Mouse (Mus musculus): ENCODE results near the gene Fam81b. TPM values are rescaled to one million over a fixed set of nuclear protein-coding genes. Genes with fewer than 3 reads are reported as not detected.
A peak's percentile ranks its signal among the peaks of the same experiment; 100 is the strongest.

The Fam81b gene
- total RNA-seq, 2 experiments from 2014 or later, result 0.23 TPM; not detected in 1

GRCm38 (mm10) chr13:76195431-76196138 lies 109.3 kb downstream of the Fam81b start:
- DNase-seq (ENCODE audit: low spot score in 2 of 2), result no peak

- DNase-seq (ENCODE audit: low spot score in 2 of 2), result peak in 1 of 2 experiments; percentile 59
Measured at GRCm38 (mm10) chr13:76194937-76195336, 109.9 kb downstream of the Fam81b start.

- no peak for DNase-seq (ENCODE audit: low spot score in 2 of 2)
Measured at GRCm38 (mm10) chr13:76190273-76190672, 114.6 kb downstream of the Fam81b start.

- DNase-seq (ENCODE audit: low spot score in 2 of 2), result peak; percentile 73 to 85
Measured at GRCm38 (mm10) chr13:76189190-76189589, 115.7 kb downstream of the Fam81b start.

- no peak for DNase-seq (ENCODE audit: low spot score in 2 of 2)
Measured at GRCm38 (mm10) chr13:76187651-76188050, 117.2 kb downstream of the Fam81b start.

- DNase-seq (ENCODE audit: low spot score in 2 of 2), result peak; percentile 51 to 86
Measured at GRCm38 (mm10) chr13:76178700-76179099, 126.2 kb downstream of the Fam81b start.

- DNase-seq (ENCODE audit: low spot score in 2 of 2), result no peak
Measured at GRCm38 (mm10) chr13:76174297-76174696, 130.6 kb downstream of the Fam81b start.

GRCm38 (mm10) chr13:76160587-76160986 lies 144.3 kb downstream of the Fam81b start:
- no peak for DNase-seq (ENCODE audit: low spot score in 2 of 2)

- no peak for DNase-seq (ENCODE audit: low spot score in 2 of 2)
Measured at GRCm38 (mm10) chr13:76157508-76157907, 147.4 kb downstream of the Fam81b start.

- no peak for DNase-seq (ENCODE audit: low spot score in 2 of 2)
Measured at GRCm38 (mm10) chr13:76157099-76157498, 147.8 kb downstream of the Fam81b start.

Small RNAs within 50 kb of the gene (microRNA-seq; reads per million reads assigned to microRNA genes)
- 0 reads per million in 2 experiments for gene Gm24025

Other genes starting within 250 kb of the Fam81b start
- 1 to 10 TPM; 2.9 to 3.3 TPM for gene Gpr150, start 248.1 kb downstream of the Fam81b start, total RNA-seq (2021)
- 1 to 10 TPM; 4.8 to 7.6 TPM for gene Arsk, start 206.4 kb downstream of the Fam81b start, total RNA-seq (2021)
- gene Ttc37, start 206.3 kb downstream of the Fam81b start, total RNA-seq (2021), result 10 to 100 TPM; 19.1 TPM
- gene Mctp1, start 79.5 kb upstream of the Fam81b start, total RNA-seq (2021), result 10 to 100 TPM; 58.0 to 59.7 TPM

Measured in layer of hippocampus, postnatal 14 days (tissue).